Mouse (Mus musculus): ENCODE measurements around the gene Hoxa9. TPM values are rescaled to one million over a fixed set of nuclear protein-coding genes. Genes with fewer than 3 reads are reported as not detected.
A peak's percentile ranks its signal among the peaks of the same experiment; 100 is the strongest.

Gene Hoxa9
- total and polyA plus RNA-seq, 3 experiments, result 0.04 TPM; not detected in 2

DNA sequence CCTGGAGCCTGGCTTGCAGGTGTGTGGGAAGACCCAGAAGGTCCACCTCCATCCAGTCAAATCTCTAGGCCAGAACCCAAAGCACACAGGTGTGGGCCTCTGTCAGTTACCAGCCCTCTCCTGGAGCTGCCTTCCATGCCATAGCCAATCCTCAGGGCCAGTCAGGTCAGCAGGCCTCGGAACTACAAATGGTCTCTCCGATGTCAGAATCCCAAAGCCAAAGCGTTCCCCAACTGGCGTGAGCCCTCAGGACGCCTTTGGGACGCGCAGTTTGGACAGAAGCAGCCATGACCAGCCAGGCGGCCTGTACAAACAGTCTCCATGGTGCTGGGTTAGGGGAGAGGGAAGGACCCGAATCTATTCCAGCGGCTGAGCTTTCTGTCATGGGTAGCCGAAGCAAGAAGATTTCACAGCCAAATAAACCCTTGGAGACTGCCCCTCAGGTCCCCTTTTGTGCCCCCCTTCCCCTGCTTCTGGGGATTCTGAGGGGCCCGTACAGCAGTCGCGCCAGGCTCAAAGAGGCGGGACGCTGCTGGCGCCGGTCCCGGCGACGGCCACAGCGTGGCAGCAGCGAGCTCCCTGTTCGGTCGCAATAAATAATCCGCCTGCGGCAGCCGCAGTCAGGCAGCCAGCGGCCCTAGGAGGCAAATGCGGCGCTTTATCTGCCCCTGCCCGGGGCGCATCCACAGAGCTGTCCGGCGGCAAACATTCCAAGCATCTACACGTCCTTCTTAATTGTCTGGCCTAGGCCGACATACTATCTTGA is 19.5 kb downstream of the Hoxa9 start:
- no peaks in the 10 kb centered on the region; the same call in 1 of the 2 replicates for H3K4me1 ChIP-seq (ENCODE audit: control insufficient read depth, insufficient read depth, low read length)
- H3K79me2 ChIP-seq (replicated peaks; ENCODE audit: control insufficient read depth, insufficient read depth, low read length), result no peaks in the 10 kb centered on the region
- WGBS, result 3% methylated on average over 37 of the region's 37 CpGs
- H3K27ac ChIP-seq, result no peak overlapping the region
- intact Hi-C loops (cut with DNase I), result loop anchor here (1.0 to 5.0 kb wide), 2 partner anchors 10 to 1029 kb away; partner anchors contain the start of gene Hoxa7
- no peak overlapping the region for H3K9ac ChIP-seq (ENCODE audit: low read depth, low read length)
- TF ChIP-seq EP300 (IDR thresholded peaks at IDR 0.05; ENCODE audit: insufficient read depth, low read depth, low read length), result no peak
- H3K27me3 ChIP-seq (ENCODE audit: control insufficient read depth, insufficient read depth, low read length), result peaks cover 44% of the 10 kb centered on the region
- H3K36me3 ChIP-seq (ENCODE audit: control insufficient read depth, insufficient read depth, low read length), result no peaks in the 10 kb centered on the region
- H3K4me3 ChIP-seq, result no peak overlapping the region
- DNase-seq, result peak; percentile 76 to 88

DNA sequence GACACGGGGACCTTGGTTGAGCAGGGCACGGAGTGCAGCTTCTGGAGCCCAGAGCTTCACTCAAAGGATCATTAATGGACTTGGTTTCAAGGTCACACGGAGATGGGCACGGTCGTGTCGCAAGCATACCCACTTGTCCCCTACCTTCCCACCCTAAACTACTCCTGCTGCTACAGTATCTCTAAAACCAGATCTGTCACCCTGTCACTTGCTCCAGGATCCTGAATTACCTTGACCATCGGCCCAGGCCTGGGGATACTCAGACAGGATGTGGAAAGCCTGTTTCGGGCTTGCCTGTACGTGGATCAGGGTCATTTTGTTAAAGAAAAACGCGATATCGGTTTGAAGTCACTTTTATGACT is 21.2 kb downstream of the Hoxa9 start:
- TF ChIP-seq POLR2A (IDR thresholded peaks at IDR 0.05; ENCODE audit: insufficient read depth, low read depth, low read length) (no peak), CTCF (IDR thresholded peaks at IDR 0.05) (no peak), EP300 (IDR thresholded peaks at IDR 0.05; ENCODE audit: insufficient read depth, low read depth, low read length) (no peak)
- Histone ChIP-seq H3K36me3 (ENCODE audit: control insufficient read depth, insufficient read depth, low read length) (no peaks in the 10 kb centered on the region), H3K9ac (ENCODE audit: low read depth, low read length) (no peak overlapping the region), H3K27me3 (ENCODE audit: control insufficient read depth, insufficient read depth, low read length) (peaks cover 40% of the 10 kb centered on the region), H3K27ac (no peak overlapping the region), H3K4me1 (ENCODE audit: control insufficient read depth, insufficient read depth, low read length) (no peaks in the 10 kb centered on the region; the same call in 1 of the 2 replicates), H3K4me3 (no peak overlapping the region), H3K79me2 (replicated peaks; ENCODE audit: control insufficient read depth, insufficient read depth, low read length) (no peaks in the 10 kb centered on the region)
- intact Hi-C loops (cut with DNase I), result loop anchor here (5.0 kb wide), 1 partner anchor 1027 kb away; no protein-coding TSS in a partner anchor
- WGBS, result 22% methylated on average over 12 of the region's 12 CpGs
- DNase-seq, result no peak

GRCm38 (mm10) chr6:52208868-52209684 is 21.8 kb downstream of the Hoxa9 start:
- 16% methylated on average over 18 of the region's 18 CpGs for WGBS
- Histone ChIP-seq H3K4me3 (peak overlapping the region; percentile 22; the same call in 1 of the 2 replicates), H3K27me3 (ENCODE audit: control insufficient read depth, insufficient read depth, low read length) (peaks cover 42% of the 10 kb centered on the region), H3K79me2 (replicated peaks; ENCODE audit: control insufficient read depth, insufficient read depth, low read length) (no peaks in the 10 kb centered on the region), H3K4me1 (ENCODE audit: control insufficient read depth, insufficient read depth, low read length) (no peaks in the 10 kb centered on the region; the same call in 1 of the 2 replicates), H3K9ac (ENCODE audit: low read depth, low read length) (no peak overlapping the region), H3K27ac (no peak overlapping the region), H3K36me3 (ENCODE audit: control insufficient read depth, insufficient read depth, low read length) (no peaks in the 10 kb centered on the region)
- peak; percentile 7 to 18 for DNase-seq
- intact Hi-C loops (cut with DNase I), result no loop called here
- TF ChIP-seq CTCF (IDR thresholded peaks at IDR 0.05) (no peak), EP300 (IDR thresholded peaks at IDR 0.05; ENCODE audit: insufficient read depth, low read depth, low read length) (no peak), POLR2A (IDR thresholded peaks at IDR 0.05; ENCODE audit: insufficient read depth, low read depth, low read length) (no peak)

DNA sequence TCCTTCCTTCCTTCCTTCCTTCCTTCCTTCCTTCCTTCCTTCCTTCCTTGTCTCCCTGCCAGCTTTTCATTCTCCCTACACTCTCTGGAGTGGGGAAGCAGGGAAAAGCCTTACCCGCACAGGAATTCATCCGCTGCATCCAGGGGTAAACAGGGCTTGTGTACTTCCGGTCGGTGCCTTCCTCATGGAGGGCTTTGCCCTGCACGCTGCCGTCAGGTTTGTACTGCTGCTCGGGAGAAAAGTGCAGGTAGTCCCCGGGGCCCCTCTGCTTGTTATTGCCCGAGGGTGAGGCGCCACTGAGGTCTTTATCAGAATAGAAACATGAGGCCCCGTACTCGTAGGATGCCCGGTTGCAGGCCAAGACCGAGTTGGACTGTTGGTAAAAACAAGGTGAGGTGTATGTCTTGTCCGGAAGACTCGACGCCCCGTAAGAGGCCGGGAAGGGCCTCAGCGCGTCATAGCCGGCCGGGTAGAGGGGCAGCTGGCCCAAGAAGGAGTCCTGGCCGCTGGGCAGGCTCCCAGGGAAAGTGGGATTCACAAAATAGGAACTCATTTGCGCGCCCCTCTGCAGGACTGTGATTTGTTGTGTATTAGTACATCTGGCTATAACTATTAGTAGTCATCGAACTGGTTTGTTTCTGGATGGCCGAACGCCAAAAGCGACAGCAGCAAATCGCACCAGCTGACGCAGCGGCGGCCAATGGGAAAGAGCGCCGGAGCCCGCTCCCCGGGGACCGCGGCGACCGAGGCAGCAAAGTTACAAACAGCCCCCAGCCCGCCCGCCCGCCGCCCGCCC is 22.6 kb downstream of the Hoxa9 start, which contains the start of gene Hoxa6:
TSS of gene Hoxa6 (minus strand) at position 651 of the 796 bp plus-strand sequence.
- 5% methylated on average over 47 of the region's 47 CpGs for WGBS
- Histone ChIP-seq H3K27me3 (ENCODE audit: control insufficient read depth, insufficient read depth, low read length) (peaks cover 46% of the 10 kb centered on the region), H3K36me3 (ENCODE audit: control insufficient read depth, insufficient read depth, low read length) (no peaks in the 10 kb centered on the region), H3K79me2 (replicated peaks; ENCODE audit: control insufficient read depth, insufficient read depth, low read length) (no peaks in the 10 kb centered on the region), H3K27ac (no peak within 1 kb of the TSS), H3K4me3 (peak within 1 kb of the TSS; percentile 22; the same call in 1 of the 2 replicates), H3K4me1 (ENCODE audit: control insufficient read depth, insufficient read depth, low read length) (no peaks in the 10 kb centered on the region; the same call in 1 of the 2 replicates), H3K9ac (ENCODE audit: low read depth, low read length) (no peak within 1 kb of the TSS)
- peak; percentile 15 to 29 for DNase-seq
- intact Hi-C loops (cut with DNase I), result no loop called here
- no peak for TF ChIP-seq CTCF (IDR thresholded peaks at IDR 0.05)
- TF ChIP-seq EP300 (IDR thresholded peaks at IDR 0.05; ENCODE audit: insufficient read depth, low read depth, low read length), result no peak

GRCm38 (mm10) chr6:52207684-52207976 is 23.3 kb downstream of the Hoxa9 start:
- intact Hi-C loops (cut with DNase I), result no loop called here
- no peaks in the 10 kb centered on the region for H3K36me3 ChIP-seq (ENCODE audit: control insufficient read depth, insufficient read depth, low read length)
- no peak overlapping the region for H3K27ac ChIP-seq
- no peak overlapping the region for H3K9ac ChIP-seq (ENCODE audit: low read depth, low read length)
- H3K79me2 ChIP-seq (replicated peaks; ENCODE audit: control insufficient read depth, insufficient read depth, low read length), result no peaks in the 10 kb centered on the region
- H3K27me3 ChIP-seq (ENCODE audit: control insufficient read depth, insufficient read depth, low read length), result peaks cover 47% of the 10 kb centered on the region
- H3K4me3 ChIP-seq, result no peak overlapping the region
- DNase-seq, result no peak
- TF ChIP-seq POLR2A (IDR thresholded peaks at IDR 0.05; ENCODE audit: insufficient read depth, low read depth, low read length) (no peak), CTCF (IDR thresholded peaks at IDR 0.05) (no peak), EP300 (IDR thresholded peaks at IDR 0.05; ENCODE audit: insufficient read depth, low read depth, low read length) (no peak)
- no peaks in the 10 kb centered on the region; the same call in 1 of the 2 replicates for H3K4me1 ChIP-seq (ENCODE audit: control insufficient read depth, insufficient read depth, low read length)

Measured in heart, adult 2 months (tissue).